Mouse (Mus musculus): ENCODE results near the gene Negr1.

Gene Negr1

DNA sequence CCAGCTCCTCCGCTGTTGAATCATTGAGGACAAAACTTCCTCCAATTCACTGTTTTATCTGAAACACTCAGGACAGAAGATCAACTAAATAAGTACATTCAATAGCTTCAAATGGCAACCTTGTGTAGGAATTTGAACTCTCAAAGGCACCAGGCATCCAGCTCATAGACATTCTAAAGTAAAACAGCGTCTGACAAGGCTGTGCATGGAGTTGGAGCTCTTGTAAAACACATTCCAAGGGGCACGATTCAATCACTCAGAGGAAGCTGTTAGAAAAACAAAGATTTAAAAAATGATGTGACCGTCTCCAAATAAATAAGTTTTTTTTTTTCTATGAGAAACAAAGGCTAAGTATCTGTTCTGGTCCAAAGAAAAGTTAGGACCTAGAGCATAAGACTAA lies 528.5 kb downstream of the Negr1 start:
- in situ Hi-C loops (cut with MboI; ENCODE audit: unreplicated experiment in 2 of 2): no loop called here

DNA sequence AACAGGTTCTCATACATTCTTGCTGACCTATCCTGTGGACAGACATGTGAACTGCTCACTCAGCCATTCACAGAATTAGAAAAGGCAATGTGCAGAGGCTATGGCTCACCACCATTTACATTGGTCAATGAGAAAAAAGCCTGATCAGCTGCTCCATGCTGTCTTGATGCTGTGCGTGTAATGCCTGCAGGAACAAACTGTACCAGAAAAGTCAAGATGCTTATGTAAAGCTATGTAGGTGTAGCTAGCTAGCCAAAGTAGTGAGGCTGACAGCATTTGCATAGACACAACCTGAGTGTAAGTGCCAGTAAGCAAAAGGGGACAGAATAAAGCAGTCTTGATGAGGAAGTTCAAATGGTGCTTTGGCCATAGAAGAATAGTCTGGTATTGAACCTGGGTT lies 534.7 kb downstream of the Negr1 start:
- in situ Hi-C loops (cut with MboI; ENCODE audit: unreplicated experiment in 2 of 2): no loop called here

DNA sequence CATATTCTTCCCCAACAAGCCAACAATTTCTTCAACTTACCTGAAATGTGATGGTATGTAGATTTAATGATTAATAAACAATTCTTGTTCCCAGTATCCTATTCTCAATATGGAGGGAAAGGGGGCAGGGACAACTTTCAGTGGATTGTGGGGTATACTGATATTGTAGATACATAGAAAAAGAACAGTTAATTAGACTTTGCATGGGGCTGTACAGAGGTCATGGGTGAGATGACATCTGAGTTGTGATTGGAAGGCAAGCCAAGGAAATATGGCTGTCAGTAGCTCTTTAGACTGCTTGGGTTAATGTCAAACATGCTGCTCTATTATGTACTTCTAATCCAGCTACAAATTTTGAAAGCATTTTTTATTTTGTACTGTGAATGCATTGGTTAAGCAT lies 535.9 kb downstream of the Negr1 start:
- in situ Hi-C loops (cut with MboI; ENCODE audit: unreplicated experiment in 2 of 2): no loop called here

DNA sequence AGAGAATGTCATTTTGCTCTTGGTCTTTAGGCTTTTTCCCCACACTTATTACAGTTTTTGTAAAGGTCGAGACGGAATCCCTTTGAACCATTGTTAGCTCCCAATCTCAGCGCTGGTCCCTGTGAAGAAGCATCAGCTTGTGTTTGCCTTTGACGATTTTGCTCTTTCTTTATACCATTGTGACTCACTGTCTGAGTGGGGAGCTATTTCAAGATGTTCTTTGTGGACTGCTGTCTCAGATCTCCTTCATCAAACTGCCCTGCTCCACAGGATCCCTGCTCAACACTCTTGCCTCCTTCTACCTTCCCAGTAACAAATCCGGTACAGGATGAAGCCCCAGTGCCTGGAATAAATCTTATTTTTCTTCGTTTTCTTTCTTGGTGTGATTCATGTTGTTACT lies 536.8 kb downstream of the Negr1 start:
- in situ Hi-C loops (cut with MboI; ENCODE audit: unreplicated experiment in 2 of 2): no loop called here

DNA sequence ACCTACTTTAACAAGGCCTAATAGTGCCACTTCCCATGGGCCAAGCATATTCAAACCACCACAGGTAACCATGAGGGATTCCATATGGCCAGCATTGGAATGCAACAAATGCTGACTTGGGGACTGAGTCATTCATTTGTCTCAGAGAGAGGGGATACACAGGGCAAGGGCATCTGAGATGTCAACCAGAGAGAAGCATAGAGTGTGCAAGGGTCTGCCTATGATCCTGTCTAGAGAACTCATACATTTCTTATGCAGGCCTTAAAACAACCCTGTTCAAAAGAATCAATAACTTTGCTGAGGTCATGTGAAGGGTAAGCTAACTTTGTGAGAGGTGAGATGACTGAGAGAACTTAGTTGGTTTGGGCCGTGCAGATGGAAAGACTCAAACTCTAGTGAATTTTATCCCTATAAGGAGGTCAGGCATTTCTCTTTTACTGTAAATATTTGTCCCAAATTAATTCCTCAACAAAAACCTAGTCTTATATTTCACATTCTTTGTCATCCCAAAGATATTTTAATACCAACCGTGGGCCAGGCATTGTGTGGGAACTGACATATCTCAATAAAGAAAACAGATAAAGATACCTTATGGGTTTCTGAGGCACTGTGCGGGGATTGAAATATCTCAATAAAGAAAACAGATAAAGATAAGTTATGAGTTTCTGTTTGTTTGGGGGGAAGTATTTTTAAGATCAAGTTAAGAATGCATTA lies 543.4 kb downstream of the Negr1 start:
- in situ Hi-C loops (cut with MboI; ENCODE audit: unreplicated experiment in 2 of 2): no loop called here

DNA sequence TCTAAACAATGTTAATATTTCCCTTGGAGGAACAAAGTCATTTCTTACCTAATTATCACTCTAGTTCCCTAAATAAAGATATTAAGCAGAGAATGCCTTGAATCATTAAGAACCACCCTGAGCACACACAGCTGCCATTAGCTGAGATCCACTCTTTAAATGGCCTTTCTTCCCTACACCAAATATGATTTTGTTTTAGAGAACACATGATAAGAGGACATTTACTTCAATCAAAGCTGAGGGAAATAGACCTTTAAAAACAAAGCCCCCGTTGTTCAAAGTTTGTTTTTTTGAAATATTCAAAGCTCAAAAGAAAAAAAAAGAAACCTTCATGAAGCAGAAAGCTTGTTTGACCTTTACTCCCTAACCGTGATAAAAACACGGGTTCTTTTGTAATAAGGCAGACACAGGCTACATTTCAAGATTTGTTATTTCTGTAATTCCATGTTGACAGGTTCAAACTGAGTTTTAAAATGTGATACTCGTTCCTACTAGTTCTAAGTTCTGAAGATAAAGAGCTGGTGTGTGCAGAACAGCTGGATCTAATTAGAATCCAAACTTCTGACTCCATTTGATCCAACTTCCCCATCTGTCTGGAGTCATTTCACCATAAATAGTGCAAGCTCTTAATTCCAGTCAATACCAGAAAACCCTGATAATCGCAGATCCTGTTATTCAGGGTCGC lies 544.1 kb downstream of the Negr1 start:
- in situ Hi-C loops (cut with MboI; ENCODE audit: unreplicated experiment in 2 of 2): no loop called here

DNA sequence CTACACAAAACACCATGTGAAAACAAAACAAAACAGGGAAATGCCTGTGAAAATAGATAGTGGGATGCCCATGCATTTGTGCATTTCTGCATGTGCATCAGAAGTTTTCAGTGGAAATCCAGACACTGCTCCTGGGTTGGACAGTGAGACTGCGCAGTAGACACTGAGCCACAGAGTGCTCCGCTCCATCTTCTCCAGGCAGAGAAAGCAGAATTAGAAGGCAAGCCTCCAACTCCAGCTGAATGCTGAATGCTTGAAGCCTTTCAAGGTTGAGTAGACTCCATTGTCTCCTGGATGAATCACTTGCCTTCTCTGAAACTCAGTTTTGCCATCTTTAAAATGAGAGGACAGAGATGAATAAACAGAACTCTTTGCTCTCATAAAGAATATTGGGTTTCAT lies 546.6 kb downstream of the Negr1 start:
- in situ Hi-C loops (cut with MboI; ENCODE audit: unreplicated experiment in 2 of 2): no loop called here

DNA sequence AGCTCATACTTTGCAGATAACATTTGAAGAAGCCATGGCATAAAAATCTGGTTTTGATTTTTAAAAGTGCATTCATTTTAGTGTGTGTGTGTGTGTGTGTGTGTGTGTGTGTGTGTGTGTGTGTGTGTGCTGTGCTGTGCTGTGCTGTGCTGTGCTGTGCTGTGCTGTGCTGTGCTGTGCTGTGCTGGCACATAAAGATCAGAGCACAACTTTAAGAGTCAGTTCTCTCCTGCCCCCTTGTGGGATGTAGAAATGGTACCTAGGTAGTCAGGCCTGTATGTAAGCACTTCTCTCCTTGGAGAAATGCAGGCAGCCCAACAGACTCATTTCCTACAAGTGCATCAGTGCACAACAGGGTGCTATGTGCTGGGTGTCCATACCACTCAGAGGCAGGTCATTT lies 547.7 kb downstream of the Negr1 start:
- in situ Hi-C loops (cut with MboI; ENCODE audit: unreplicated experiment in 2 of 2): no loop called here

DNA sequence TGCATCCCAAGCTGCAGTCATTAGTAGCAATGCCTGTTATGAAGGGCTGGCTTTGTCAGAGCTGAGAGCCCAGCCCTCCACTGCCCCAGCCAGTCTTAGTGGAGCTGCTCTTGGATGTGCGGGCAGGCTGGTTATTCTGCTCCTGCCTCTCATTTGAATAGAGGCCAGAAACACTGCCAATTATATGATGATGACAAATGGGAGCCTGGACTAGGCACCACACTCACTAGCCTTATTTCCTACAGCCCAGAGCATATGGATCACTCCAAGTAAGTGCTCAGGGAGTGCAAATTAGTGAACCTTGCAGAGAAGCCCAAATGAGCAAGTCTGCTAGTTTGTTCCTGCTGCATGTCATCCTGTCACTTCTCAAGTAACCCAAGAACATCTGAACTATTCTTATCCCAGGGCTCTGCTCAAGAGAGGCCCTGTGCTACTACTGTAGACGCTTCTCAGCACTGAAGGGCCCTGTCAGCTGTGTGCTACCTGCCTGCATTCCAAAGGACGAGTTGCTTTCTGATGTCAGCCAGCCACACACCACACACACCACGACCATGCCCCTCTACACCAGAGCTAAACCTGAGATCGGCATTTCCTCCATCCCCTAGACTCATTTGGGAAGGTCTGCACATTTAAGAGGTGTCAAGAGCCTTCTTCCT lies 553.6 kb downstream of the Negr1 start:
- in situ Hi-C loops (cut with MboI; ENCODE audit: unreplicated experiment in 2 of 2): no loop called here

DNA sequence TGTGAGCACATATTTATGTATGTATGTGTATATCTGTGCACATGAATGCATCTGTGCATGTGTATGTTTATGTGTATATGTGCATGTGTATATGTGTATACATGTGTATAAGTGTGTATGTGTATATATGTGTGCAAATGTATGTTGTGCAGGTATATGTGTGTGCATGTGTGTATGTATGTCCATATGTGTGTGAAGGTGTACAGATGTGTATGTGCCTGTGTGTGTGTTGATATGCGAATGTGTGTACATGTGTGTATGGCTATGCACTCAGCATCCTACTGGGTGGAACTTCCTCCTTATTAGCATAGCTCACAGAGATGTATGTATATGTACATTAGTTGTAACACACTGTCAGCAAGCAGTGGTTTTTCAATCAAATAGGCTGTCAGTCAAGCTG lies 554.4 kb downstream of the Negr1 start:
- in situ Hi-C loops (cut with MboI; ENCODE audit: unreplicated experiment in 2 of 2): no loop called here

DNA sequence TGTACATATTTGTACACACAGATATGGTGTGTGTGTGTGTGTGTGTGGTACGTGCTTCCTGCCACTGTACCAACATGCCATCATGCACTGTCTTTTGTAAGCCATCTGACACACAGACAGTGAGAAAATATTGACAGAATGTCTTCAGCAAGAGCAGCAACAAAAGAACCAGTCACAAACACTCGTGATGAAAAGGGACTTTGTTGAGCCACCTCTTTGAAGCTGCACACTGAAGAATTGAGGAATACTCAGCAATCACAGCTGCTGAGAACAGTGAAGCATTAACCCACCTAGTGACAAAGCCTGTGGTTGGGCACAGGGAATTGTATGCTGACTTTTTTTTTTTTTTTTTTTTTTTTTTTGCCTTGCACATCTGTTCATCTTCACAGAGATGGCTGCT lies 558.3 kb downstream of the Negr1 start:
- in situ Hi-C loops (cut with MboI; ENCODE audit: unreplicated experiment in 2 of 2): no loop called here

DNA sequence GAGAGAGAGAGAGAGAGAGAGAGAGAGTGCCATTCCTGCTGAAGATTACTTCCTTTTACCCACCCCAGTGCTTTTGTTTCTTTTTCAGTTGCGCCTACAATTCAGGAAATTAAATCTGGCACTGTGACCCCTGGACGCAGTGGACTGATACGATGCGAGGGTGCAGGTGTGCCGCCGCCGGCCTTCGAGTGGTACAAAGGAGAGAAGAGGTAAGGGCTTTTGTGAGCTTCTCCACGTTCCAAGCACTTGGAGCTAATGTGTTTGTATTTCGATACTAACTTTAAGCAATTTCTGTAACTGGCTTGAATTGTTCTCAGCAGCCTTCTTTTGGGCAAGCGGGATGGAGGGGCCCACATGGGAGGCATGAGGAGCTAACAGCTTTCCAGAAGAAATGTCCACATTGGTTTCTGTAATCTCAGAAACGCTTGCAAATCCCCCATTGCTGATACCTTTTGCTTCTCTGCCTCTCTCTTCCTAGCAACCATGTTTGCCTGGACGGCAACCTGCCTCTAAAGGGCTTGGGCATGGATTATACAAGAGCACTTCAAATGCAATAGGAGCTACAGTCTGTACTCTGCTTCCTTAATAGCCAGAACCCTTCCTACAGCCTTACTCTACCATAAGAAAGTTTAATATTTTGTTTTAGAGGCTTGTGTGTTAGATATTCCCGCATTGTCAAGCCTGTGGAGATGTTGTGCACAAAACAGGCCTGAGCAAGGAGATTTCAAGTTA lies 584.7 kb downstream of the Negr1 start:
- in situ Hi-C loops (cut with MboI; ENCODE audit: unreplicated experiment in 2 of 2): no loop called here

DNA sequence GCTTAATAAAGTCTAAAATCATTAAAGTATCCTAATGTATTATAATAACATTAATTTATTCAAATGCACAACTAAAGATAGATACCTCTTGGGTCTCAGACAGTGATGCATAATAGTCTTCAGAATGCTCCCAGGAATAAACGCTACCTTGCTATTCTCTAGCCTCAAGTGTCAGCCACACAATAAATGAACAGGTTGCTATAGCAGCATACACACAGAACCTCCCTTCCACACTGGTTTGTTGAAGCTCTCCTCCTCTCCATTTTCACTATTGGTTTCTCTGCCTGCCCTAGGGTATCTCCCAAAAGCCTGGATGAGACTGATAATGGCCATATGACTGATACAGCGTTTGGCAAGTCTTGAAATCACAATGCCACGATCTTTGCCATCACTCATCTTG lies 593.3 kb downstream of the Negr1 start:
- in situ Hi-C loops (cut with MboI; ENCODE audit: unreplicated experiment in 2 of 2): no loop called here

DNA sequence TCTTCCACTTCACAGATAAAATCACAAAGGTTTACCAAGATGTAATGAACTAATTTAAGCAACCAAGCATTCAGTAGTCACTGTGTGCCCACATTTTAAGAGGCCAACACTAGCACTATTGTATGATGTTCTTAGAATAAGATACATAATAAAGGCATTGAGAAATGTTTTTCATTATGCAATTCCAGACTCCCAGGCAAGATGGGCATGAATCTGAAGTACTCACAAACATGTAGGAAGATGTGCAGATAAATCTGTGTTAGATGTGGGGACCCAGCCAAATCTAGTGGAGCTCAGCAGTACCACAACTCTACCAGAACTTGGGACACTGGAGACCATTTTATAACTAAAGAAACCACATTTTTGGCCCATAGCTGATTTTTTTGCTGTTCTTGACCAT lies 593.9 kb downstream of the Negr1 start:
- in situ Hi-C loops (cut with MboI; ENCODE audit: unreplicated experiment in 2 of 2): no loop called here

DNA sequence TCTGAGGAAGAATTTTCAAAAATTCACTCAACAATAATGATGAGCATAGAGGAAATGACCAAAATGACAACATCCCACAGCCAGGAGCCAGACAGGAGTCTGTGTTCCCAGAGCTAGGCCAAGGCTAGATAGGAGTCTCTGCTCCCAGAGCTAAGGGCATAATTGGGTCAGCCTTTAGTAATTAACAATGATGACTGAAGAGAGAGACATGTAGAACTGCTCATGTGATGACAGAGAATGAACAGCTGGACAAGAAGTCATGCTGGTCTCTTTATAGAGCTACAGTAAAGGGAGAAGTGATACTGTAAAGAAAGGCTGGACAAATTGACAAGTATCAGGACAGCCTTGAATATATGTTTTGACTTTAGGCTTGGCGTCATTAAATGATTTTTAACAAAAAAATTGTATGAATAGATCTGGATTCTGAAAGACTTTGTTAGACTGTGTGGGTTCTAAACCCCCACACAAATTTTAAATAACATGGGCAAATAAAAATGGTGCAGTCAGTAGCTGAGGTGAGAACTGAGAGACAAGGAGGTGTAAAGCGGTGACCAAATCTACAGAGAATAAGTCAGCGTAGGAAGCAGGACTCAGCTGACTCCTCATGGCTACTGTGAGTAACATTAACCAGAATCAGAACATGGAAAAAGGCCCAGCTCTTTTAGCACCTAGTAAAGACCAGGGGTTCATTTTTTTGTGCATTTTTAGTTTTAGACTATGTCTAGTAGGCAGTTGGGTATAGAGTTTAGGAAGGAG lies 603.4 kb downstream of the Negr1 start:
- in situ Hi-C loops (cut with MboI; ENCODE audit: unreplicated experiment in 2 of 2): no loop called here

DNA sequence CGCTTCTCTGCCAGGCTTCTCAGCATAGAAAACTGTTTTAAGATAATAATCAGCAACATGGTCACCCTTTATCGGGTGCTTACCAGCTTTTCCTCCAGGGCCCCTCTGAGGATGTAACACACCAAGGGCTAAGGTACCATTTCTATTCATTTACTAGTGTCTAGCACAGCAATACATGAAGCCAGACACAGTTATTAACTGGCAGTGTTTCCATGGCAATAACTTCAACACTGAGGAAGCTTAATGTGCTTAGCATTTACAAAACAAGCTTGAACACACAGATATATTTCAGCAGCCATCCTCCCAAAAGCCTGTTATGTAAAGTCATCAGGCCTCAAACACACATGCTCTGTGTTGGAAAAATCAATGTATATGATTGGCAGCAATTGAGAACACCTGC lies 620.4 kb downstream of the Negr1 start:
- in situ Hi-C loops (cut with MboI; ENCODE audit: unreplicated experiment in 2 of 2): no loop called here

DNA sequence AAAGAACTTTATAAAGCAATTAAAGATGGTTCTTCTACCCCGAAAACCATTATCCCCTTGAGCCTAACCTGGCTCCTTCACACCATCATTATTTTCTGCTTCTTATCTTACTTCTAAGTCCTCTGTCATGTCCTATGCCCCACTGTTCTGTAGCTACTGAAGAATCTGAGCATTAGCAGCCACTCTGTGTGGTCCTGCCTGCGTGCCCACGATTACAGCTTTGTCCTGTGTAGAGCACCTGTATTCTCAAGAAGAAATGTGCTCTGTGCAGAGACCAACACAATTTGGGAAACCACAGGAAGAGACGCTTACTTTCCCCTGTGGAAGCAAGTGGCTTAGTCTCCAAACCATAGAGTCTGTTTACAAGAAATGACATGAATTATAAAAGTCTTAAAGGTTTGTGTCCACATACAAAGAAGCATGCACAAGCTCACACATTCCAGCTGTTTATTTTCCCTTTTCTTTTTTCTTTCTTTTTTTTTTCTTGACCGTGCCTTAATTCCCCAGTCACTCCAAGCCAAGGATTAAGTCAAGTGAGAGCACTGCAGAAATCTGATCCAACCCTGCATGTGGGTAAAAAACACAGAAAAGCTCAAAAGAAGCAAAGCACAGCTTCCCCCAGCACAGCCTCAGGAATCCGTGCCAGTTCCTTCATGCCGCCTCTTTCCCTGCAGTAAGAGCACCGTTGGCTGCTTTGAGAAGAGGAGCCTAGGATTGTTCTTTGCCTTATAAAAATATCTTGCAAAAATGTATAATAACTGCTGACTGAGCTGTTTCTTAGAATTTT lies 627.5 kb downstream of the Negr1 start:
- in situ Hi-C loops (cut with MboI; ENCODE audit: unreplicated experiment in 2 of 2): no loop called here

DNA sequence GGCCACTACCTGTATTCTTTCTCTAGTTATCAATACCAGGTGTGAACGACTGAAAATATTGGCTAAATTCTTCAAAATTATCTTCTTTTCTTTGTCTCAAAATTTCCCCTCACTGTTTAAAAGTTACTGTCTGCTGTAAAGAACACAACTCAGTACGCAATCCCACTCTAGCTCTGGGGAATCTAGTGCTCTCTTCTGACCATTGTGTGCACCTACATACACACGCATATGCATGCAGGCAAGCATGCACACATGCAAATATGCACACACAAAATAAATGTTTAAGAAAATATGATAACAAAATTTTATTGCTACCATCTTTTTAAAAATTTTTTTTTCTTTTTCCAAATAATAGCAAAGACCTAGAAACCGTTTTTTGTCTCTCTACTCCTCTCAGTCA lies 628.2 kb downstream of the Negr1 start:
- in situ Hi-C loops (cut with MboI; ENCODE audit: unreplicated experiment in 2 of 2): no loop called here

DNA sequence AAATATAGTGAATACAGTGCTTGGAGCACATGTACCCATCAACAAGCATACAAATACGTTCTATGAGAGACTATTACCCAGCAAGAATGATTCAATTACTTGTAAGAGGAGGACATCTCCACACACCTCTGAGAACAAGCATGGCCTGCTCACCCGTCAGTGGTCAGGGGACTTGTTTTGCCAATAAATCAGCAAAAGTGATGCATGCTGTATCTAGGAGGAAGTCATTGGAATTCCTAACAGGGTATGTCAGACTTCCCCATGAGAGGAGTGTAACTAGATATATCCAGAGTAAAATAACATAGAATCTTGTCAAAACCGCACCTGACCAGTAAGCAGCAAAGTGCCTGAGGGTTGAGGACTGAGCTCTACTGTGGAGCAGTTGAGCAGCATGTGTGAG lies 629.0 kb downstream of the Negr1 start:
- in situ Hi-C loops (cut with MboI; ENCODE audit: unreplicated experiment in 2 of 2): no loop called here

DNA sequence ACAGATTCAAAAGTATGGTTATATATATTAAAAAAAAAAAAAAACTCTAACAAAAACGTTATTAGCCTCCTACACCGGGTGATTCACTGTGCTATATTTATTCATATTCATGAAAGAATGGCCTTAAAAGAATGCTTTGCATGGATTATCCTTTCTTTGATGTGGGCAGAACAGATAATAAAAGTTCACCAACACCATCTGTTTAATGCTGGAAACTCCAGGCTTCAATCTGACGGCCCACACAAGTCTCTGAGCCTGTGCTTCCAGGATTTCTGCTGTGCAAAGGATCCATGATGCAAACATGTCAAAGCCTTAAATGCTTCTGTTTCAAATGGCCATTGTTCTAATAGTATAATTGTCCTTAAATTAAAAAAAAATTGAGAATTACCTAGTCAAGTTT lies 630.4 kb downstream of the Negr1 start:
- in situ Hi-C loops (cut with MboI; ENCODE audit: unreplicated experiment in 2 of 2): no loop called here

Data from v-Abl transformed pro-B cells (cell line).